Mouse (Mus musculus) embryonic fibroblast, embryonic 13.5 days (primary cell): ENCODE data around the gene Pim1.
"Not testable (repeated sequence)": the region's sequence is repeated elsewhere in the genome, so short reads cannot be mapped to it uniquely, and the experiment has no call there.

Experiments
- CTCF ChIP-seq: IDR thresholded peaks from 2 replicates; pipeline ENCODE4 v1.5.1; 2011; ENCODE audit warnings: mild to moderate bottlenecking, control low read depth, low read length, moderate library complexity, borderline replicate concordance; ENCODE audit not compliant: insufficient read depth
- POLR2A ChIP-seq: IDR thresholded peaks from 2 replicates; pipeline ENCODE4 v1.6.1; 2011; ENCODE audit warnings: low read depth, mild to moderate bottlenecking, control low read depth, low read length, moderate library complexity

- not testable (repeated sequence) for TF ChIP-seq CTCF, POLR2A
These were observed 6.9 kb downstream of the Pim1 start for GRCm38 (mm10) chr17:29497481-29497880.
